Mouse (Mus musculus): ENCODE measurements around the gene Mtmr6. TPM values are rescaled to one million over a fixed set of nuclear protein-coding genes. Genes with fewer than 3 reads are reported as not detected.

The Mtmr6 gene
- total RNA-seq (2021) (10 to 100 TPM; 29.1 to 31.0 TPM), polyA plus RNA-seq (2012; rRNA removed) (17.4 and 32.8 TPM in 2 replicates)
- long read RNA-seq, transcript Mtmr6-201 (14 exons, 3,813 nt) = major isoform, 36 of 43 reads
- long read RNA-seq, partial matches to known transcripts = 0 of 43 reads
- long read RNA-seq, other reads (novel, unspliced or antisense) = 6 of 43 reads

DNA sequence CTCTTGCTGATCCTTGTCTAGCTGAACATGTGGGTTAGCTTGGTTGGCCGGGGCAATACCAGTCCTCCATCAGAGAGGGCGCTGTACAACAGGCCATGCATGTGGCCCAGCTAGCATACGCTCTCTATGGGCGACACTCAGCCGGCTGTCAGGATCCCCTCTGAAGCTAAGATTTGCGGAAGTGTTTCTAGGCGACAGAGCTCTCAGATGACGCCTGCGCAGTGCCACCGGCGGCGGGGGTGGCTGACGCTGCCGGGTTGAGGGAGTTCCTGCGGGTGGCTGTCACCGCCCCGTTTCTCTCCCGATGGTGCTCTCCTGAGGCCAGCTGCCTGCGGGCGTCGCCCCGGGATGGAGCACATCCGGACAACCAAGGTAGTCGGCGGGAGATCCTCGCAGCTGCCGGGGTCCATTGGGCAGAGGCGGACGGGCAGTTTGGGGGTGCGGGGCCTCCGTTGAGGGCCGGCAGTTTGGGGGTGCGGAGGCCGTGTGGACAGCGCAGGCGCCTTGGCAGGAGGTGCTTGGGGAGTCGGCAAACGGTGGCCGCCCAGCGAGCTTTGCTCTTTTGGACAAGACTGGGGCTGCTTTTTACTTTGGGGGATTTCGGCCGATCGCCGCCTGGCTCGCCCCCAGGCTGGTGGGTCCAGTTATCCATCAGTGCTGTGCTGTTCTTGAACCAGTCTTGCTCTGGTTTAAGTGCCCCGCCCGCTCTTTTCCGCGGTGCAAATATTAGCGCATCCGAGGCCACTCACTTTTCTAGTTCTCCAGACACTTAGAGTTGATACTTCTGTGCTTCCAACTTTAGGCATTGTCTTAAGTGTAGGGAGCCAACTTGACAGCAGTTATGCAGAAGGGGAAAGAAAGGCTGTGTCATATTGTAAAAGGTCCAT is at the start of gene Mtmr6:
Gene Mtmr6 (plus strand): TSS at position 239 of the 887 bp plus-strand sequence.
- peak; percentile 90 to 96 for DNase-seq
- H3K36me3 ChIP-seq (ENCODE audit: control insufficient read depth, insufficient read depth, low read length) = no peaks in the 10 kb centered on the region
- no peaks in the 10 kb centered on the region for H3K27me3 ChIP-seq (ENCODE audit: control insufficient read depth, insufficient read depth, low read length)
- peak within 1 kb of the TSS; percentile 85 for H3K9ac ChIP-seq (ENCODE audit: low read depth, low read length)
- no peaks in the 10 kb centered on the region; the same call in 1 of the 2 replicates for H3K4me1 ChIP-seq (ENCODE audit: control insufficient read depth, insufficient read depth, low read length)
- peak within 1 kb of the TSS; percentile 81 for H3K4me3 ChIP-seq
- peaks cover 1% of the 10 kb centered on the region; the same call in 1 of the 2 replicates for H3K79me2 ChIP-seq (replicated peaks; ENCODE audit: control insufficient read depth, insufficient read depth, low read length)
- peak within 1 kb of the TSS; percentile 87 for H3K27ac ChIP-seq
- under 1% methylated on average over 51 of the region's 51 CpGs for WGBS
- intact Hi-C loops (cut with DNase I) = loop anchor here (1.0 to 10.0 kb wide), 4 partner anchors 14 to 1180 kb away; partner anchors contain the start of genes Cdadc1, Gm49336 and Nupl1
- TF ChIP-seq POLR2A (IDR thresholded peaks at IDR 0.05; ENCODE audit: insufficient read depth, low read depth, low read length) (peak; percentile 64), CTCF (IDR thresholded peaks at IDR 0.05) (no peak), EP300 (IDR thresholded peaks at IDR 0.05; ENCODE audit: insufficient read depth, low read depth, low read length) (peak; percentile 85)

DNA sequence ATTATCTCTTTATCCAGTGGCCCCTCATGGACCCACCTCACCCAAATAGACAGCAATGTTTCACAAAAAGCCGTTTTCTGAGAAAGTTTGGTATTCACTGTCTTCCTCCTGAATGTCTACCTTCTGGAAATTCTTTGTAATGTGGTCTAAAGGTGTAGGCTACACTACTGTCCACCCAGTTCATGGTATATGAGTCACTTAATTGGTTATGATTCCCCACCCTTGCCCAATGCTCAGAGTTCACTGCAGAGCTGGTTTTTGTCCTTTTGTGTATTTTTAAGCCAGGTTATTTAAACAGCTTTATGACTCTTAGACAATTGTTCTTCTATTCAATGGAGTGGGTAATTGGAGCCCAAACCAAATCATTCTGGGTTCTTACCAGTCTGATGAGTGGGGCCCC is 48.9 kb upstream of the Mtmr6 start:
- DNase-seq = no peak
- H3K9ac ChIP-seq (ENCODE audit: low read depth, low read length) = no peak overlapping the region
- no peak overlapping the region for H3K27ac ChIP-seq
- no peaks in the 10 kb centered on the region for H3K27me3 ChIP-seq (ENCODE audit: control insufficient read depth, insufficient read depth, low read length)
- H3K4me3 ChIP-seq = no peak overlapping the region
- no peak for TF ChIP-seq EP300 (IDR thresholded peaks at IDR 0.05; ENCODE audit: insufficient read depth, low read depth, low read length)
- TF ChIP-seq CTCF (IDR thresholded peaks at IDR 0.05) = no peak
- 95% methylated on average over 1 of the region's 1 CpGs for WGBS
- H3K79me2 ChIP-seq (replicated peaks; ENCODE audit: control insufficient read depth, insufficient read depth, low read length) = no peaks in the 10 kb centered on the region
- no peaks in the 10 kb centered on the region for H3K4me1 ChIP-seq (ENCODE audit: control insufficient read depth, insufficient read depth, low read length)
- no peaks in the 10 kb centered on the region; the same call in 1 of the 2 replicates for H3K36me3 ChIP-seq (ENCODE audit: control insufficient read depth, insufficient read depth, low read length)
- intact Hi-C loops (cut with DNase I) = no loop called here

DNA sequence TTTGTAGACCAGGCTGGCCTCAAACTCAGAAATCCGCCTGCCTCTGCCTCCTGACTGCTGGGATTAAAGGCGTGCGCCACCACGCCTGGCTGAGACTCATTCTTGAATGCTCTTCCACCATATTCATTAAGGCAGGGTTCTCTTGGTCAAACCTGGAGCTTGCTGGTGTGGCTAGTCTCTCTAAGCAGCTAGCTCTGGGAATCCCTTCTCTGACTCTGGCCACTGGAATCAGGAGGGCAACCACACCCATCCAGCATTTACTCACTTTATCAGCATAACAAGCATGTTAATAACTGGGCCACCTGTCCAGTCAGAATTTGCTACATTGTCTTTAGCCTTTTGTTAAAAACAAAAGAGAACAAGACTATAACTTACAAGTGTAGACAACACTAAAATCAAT is 47.4 kb upstream of the Mtmr6 start:
- no peak overlapping the region for H3K4me3 ChIP-seq
- no peaks in the 10 kb centered on the region for H3K27me3 ChIP-seq (ENCODE audit: control insufficient read depth, insufficient read depth, low read length)
- WGBS = 100% methylated on average over 4 of the region's 4 CpGs
- no peaks in the 10 kb centered on the region for H3K4me1 ChIP-seq (ENCODE audit: control insufficient read depth, insufficient read depth, low read length)
- H3K27ac ChIP-seq = no peak overlapping the region
- no peaks in the 10 kb centered on the region for H3K79me2 ChIP-seq (replicated peaks; ENCODE audit: control insufficient read depth, insufficient read depth, low read length)
- H3K36me3 ChIP-seq (ENCODE audit: control insufficient read depth, insufficient read depth, low read length) = no peaks in the 10 kb centered on the region; the same call in 1 of the 2 replicates
- TF ChIP-seq POLR2A (IDR thresholded peaks at IDR 0.05; ENCODE audit: insufficient read depth, low read depth, low read length) = no peak
- TF ChIP-seq CTCF (IDR thresholded peaks at IDR 0.05) = no peak
- TF ChIP-seq EP300 (IDR thresholded peaks at IDR 0.05; ENCODE audit: insufficient read depth, low read depth, low read length) = no peak
- H3K9ac ChIP-seq (ENCODE audit: low read depth, low read length) = no peak overlapping the region
- intact Hi-C loops (cut with DNase I) = no loop called here
- DNase-seq = no peak

DNA sequence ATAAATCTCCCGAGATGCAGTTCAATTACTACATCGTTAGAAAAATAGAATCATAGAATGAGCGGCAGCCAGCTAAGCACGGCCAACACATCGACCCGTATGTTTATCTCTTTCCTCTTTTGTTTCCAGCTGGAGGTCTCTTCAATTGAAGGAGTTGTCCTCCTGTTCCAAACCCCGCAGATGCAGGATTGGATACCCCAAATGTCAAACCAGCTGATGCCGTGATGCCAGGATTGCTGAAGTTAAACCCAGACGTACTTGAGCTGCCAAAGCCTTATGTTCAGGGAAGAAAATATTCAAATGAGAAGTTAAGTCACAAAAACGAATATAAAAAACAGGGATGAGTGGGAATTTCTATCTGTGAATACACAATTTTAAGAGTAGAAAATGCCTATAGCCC is 45.1 kb upstream of the Mtmr6 start:
- no peak for TF ChIP-seq POLR2A (IDR thresholded peaks at IDR 0.05; ENCODE audit: insufficient read depth, low read depth, low read length)
- no peak for TF ChIP-seq EP300 (IDR thresholded peaks at IDR 0.05; ENCODE audit: insufficient read depth, low read depth, low read length)
- no peak for TF ChIP-seq CTCF (IDR thresholded peaks at IDR 0.05)
- no peak overlapping the region for H3K9ac ChIP-seq (ENCODE audit: low read depth, low read length)
- no peaks in the 10 kb centered on the region for H3K27me3 ChIP-seq (ENCODE audit: control insufficient read depth, insufficient read depth, low read length)
- intact Hi-C loops (cut with DNase I) = no loop called here
- H3K36me3 ChIP-seq (ENCODE audit: control insufficient read depth, insufficient read depth, low read length) = no peaks in the 10 kb centered on the region; the same call in 1 of the 2 replicates
- DNase-seq = no peak
- H3K27ac ChIP-seq = no peak overlapping the region
- H3K79me2 ChIP-seq (replicated peaks; ENCODE audit: control insufficient read depth, insufficient read depth, low read length) = no peaks in the 10 kb centered on the region
- 88% methylated on average over 10 of the region's 10 CpGs for WGBS
- no peak overlapping the region for H3K4me3 ChIP-seq
- no peaks in the 10 kb centered on the region for H3K4me1 ChIP-seq (ENCODE audit: control insufficient read depth, insufficient read depth, low read length)

DNA sequence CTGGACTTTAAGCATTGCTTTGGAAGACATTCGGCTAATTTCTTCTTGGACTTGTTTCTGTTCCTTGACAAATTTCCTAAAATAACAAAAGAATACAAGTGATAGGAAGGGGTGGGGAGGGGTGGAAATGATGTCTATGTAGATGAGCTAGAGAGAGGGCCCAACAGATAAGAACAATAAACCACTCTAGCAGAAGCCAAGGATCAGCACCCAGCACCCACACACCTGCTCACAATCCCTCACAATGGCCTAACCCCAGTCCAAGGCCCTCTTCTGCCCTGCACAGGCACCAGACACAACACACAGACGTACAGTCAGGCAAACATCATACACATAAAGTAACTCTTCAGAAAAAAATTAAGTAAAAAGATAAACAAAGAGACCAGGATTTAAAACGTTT is 26.5 kb upstream of the Mtmr6 start:
- 62% methylated on average over 3 of the region's 3 CpGs for WGBS
- Histone ChIP-seq H3K27me3 (ENCODE audit: control insufficient read depth, insufficient read depth, low read length) (no peaks in the 10 kb centered on the region), H3K79me2 (replicated peaks; ENCODE audit: control insufficient read depth, insufficient read depth, low read length) (no peaks in the 10 kb centered on the region), H3K4me3 (no peak overlapping the region), H3K27ac (peak overlapping the region; percentile 40), H3K4me1 (ENCODE audit: control insufficient read depth, insufficient read depth, low read length) (no peaks in the 10 kb centered on the region), H3K9ac (ENCODE audit: low read depth, low read length) (no peak overlapping the region), H3K36me3 (ENCODE audit: control insufficient read depth, insufficient read depth, low read length) (peaks cover 7% of the 10 kb centered on the region)
- TF ChIP-seq EP300 (IDR thresholded peaks at IDR 0.05; ENCODE audit: insufficient read depth, low read depth, low read length) (no peak), POLR2A (IDR thresholded peaks at IDR 0.05; ENCODE audit: insufficient read depth, low read depth, low read length) (no peak), CTCF (IDR thresholded peaks at IDR 0.05) (no peak)
- intact Hi-C loops (cut with DNase I) = no loop called here
- no peak for DNase-seq
